Mouse (Mus musculus): ENCODE data around the gene Kcnh6. TPM values are rescaled to one million over a fixed set of nuclear protein-coding genes. Genes with fewer than 3 reads are reported as not detected.

Kcnh6 gene
- polyA plus RNA-seq (2015; fragmentation: Nextera tagmentation; extraction: Ambion mirVana): 0.07 and 0.09 TPM in 2 replicates

DNA sequence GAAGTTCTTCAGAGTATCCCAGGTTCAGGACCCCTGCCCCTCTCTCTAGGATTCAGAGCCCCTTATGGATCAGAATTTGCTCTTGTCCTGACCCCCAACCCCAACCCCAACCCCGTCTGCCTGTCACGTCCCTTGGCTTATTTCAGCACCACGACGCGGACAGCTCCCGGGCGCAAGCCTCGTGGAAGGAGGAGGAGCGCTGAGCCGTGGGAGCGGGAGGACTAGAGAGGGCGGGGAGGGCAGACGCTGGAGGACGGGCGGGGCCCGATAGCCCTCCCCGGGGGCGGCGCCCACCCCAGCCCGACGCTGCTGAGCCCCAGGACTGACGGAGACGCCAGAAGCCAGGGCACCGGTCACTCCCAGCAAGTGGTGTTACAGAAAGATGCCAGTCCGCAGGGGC, at the start of gene Kcnh6:
TSS of gene Kcnh6 (plus strand) at position 304 of the 400 bp plus-strand sequence.

DNA sequence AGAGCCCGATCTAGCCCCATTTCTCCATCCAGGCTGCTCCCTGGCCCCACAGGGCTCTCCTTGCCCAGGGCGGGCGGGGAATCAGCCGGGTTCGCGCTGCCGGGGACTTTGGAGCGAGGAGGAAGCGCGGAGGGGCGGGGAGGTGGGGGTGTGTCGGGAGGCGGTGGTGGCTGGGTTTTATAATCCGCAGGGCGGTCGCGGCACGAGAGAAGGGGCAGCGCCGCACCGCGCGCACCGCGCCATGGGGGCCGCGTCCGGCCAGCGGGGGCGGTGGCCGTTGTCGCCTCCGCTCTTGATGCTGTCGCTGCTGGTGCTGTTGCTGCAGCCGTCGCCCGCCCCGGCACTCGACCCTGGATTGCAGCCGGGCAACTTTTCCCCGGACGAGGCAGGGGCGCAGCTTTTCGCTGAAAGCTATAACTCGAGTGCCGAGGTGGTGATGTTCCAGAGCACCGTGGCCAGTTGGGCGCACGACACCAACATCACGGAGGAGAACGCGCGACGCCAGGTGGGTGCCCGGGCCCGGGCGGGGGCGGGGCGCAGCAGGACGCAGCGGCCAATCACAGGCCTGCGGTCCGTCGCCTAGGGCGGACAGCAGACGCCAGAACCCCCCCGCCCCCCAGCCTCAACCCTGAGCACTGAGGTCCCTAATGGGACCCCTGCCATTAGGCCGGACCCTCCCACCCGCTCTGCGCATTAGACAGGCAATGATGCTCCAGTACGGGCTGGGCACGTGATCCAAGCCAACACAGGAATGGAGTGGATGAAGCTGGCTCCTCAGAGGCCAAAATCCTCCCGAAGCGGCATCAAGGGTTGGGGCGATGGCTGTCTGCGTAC, 40.0 kb upstream of the Kcnh6 start, which contains the start of gene Ace:
TSS of gene Ace (plus strand) at position 205 of the 834 bp plus-strand sequence.

DNA sequence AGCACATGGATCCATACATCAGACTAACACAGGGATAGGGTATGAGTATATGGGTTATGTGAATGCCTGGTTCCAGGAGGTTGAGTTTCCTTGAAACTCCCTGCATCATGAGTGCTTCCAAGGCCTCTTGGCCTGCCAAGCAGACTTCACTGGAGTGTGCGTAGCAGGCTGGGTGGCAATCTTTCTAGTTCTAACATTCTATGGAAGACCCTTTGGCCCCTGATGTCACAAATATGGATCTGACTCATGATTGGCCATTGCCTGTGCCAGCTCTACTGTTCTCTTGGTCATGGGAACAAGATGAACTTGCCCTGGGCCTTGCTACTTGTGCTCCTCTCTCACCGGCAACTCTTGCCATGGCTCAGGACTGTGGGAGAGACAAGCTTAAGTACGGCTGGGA, 13.5 kb upstream of the Kcnh6 start, which contains the start of gene Ace3:
TSS of gene Ace3 (plus strand) at position 301 of the 400 bp plus-strand sequence.

DNA sequence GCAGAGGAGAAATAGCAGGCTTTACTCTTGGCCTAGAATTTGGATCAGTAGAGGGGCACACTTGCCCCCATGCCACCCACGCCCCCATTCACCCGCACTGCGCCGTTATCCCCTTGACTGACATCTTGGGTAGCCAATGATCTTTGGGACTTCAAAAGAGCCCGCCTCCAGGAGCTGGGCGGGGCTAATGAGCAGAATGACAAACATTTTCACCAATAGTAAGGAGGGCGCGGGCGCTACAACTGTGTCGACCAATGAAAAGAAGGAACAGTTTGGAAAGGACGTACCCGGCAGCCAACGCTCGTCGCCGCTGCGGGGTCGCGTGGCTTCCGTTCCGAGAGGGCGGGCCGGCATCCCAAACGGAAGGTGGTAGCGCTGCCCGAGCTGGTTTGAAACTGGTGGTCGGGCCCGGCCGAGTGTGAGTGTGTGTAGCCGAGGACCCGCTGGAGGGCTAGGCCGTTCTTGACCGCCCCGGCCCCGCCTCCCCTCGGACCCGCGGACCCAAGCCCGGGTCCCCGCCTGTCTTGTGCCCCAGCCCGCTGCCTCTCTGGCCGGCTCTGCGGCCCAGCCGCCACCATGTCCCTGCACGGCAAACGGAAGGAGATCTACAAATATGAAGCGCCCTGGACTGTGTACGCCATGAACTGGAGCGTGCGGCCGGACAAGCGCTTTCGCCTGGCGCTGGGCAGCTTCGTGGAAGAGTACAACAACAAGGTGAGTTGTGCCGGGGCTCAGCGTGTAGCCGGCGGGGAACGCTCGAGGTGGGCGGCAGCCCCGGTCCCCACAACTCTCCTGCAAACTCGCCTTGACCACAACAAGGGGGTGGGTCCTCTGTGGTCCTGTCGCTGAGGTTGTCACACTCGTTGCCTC, 28.9 kb downstream of the Kcnh6 start, which contains the start of gene Dcaf7:
TSS of gene Dcaf7 (plus strand) at position 325 of the 870 bp plus-strand sequence.

DNA sequence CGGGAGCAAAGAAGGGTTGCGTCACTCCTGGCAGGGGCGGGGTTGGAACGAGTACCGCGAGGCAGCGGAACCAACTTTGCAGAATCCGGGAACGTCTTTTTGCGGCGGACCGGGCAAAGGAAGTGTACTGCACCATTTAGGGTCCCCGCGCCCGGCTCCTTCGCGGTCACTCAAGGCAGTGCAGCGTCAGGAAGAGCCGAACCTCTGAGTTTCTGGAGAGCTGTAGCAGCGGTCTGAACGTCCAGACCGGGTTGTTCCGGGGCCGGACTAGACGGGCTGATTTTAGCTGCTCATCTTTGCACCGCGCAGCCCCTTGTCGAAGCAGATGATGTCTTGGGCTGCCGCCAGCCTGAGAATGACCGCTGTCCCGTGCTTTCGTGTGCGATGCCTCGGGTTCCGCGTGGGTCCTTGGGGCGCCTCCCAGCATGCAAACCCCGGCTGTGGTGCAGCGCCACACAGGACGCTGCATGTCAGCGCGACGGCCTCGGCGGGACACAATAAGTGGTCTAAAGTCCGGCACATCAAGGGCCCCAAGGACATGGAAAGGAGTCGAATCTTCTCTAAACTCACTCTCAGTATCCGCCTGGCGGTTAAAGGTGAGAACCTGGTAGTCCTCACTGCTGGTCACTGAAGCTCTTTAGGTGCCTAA, 58.1 kb downstream of the Kcnh6 start, which contains the start of gene Taco1:
TSS of gene Taco1 (plus strand) at position 139 of the 649 bp plus-strand sequence.

Other genes with a start within 250 kb of the Kcnh6 start
- 4.3 and 4.8 TPM in 2 replicates for gene Cyb561, start 54.8 kb upstream of the Kcnh6 start, polyA plus RNA-seq (2015; fragmentation: Nextera tagmentation; extraction: Ambion mirVana)
- gene Ace, start 40.2 kb upstream of the Kcnh6 start, polyA plus RNA-seq (2015; fragmentation: Nextera tagmentation; extraction: Ambion mirVana): 4.0 and 4.3 TPM in 2 replicates
- gene Ace3, start 13.4 kb upstream of the Kcnh6 start, polyA plus RNA-seq (2015; fragmentation: Nextera tagmentation; extraction: Ambion mirVana): not detected in 2 replicates
- gene Dcaf7, start 28.7 kb downstream of the Kcnh6 start, polyA plus RNA-seq (2015; fragmentation: Nextera tagmentation; extraction: Ambion mirVana): 27.0 and 28.4 TPM in 2 replicates
- gene Taco1, start 57.9 kb downstream of the Kcnh6 start, polyA plus RNA-seq (2015; fragmentation: Nextera tagmentation; extraction: Ambion mirVana): 10.9 and 11.8 TPM in 2 replicates
- gene Map3k3, start 76.5 kb downstream of the Kcnh6 start, polyA plus RNA-seq (2015; fragmentation: Nextera tagmentation; extraction: Ambion mirVana): 13.3 and 14.6 TPM in 2 replicates
- not detected in 2 replicates for gene Gm10840, start 152.7 kb downstream of the Kcnh6 start, polyA plus RNA-seq (2015; fragmentation: Nextera tagmentation; extraction: Ambion mirVana)
- gene Limd2, start 152.7 kb downstream of the Kcnh6 start, polyA plus RNA-seq (2015; fragmentation: Nextera tagmentation; extraction: Ambion mirVana): 48.7 and 60.5 TPM in 2 replicates
- gene Strada, start 194.0 kb downstream of the Kcnh6 start, polyA plus RNA-seq (2015; fragmentation: Nextera tagmentation; extraction: Ambion mirVana): 22.1 and 25.0 TPM in 2 replicates
- 71.4 and 81.6 TPM in 2 replicates for gene Ccdc47, start 208.2 kb downstream of the Kcnh6 start, polyA plus RNA-seq (2015; fragmentation: Nextera tagmentation; extraction: Ambion mirVana)
- gene Ddx42, start 208.8 kb downstream of the Kcnh6 start, polyA plus RNA-seq (2015; fragmentation: Nextera tagmentation; extraction: Ambion mirVana): 29.4 and 30.6 TPM in 2 replicates
- gene Ftsj3, start 248.0 kb downstream of the Kcnh6 start, polyA plus RNA-seq (2015; fragmentation: Nextera tagmentation; extraction: Ambion mirVana): 24.9 and 26.6 TPM in 2 replicates
- 204 and 231 TPM in 2 replicates for gene Psmc5, start 248.0 kb downstream of the Kcnh6 start, polyA plus RNA-seq (2015; fragmentation: Nextera tagmentation; extraction: Ambion mirVana)